Mouse (Mus musculus): ENCODE results near the gene Tigit. TPM values are rescaled to one million over a fixed set of nuclear protein-coding genes. Genes with fewer than 3 reads are reported as not detected.

Gene Tigit
- polyA plus RNA-seq, 1 experiment from 2014 or later: not detected

MicroRNAs encoded within 50 kb of the gene (microRNA counts, 519-probe panel; counts per million panel counts)
- not detected for microRNA mmu-miR-568

Small RNAs within 50 kb of the gene (microRNA-seq; reads per million reads assigned to microRNA genes)
- not detected for gene Mir568

Other genes with a start within 250 kb of the Tigit start
- not detected in 2 replicates for gene Drd3, start 89.9 kb upstream of the Tigit start, polyA plus RNA-seq (2016; fragmentation: Nextera tagmentation; extraction: Ambion mirVana)
- gene Ccdc191, start 225.7 kb upstream of the Tigit start, polyA plus RNA-seq (2016; fragmentation: Nextera tagmentation; extraction: Ambion mirVana): 15.1 and 18.1 TPM in 2 replicates